Mouse (Mus musculus): Measurements from ENCODE around the gene Gnaq. TPM values are rescaled to one million over a fixed set of nuclear protein-coding genes. Genes with fewer than 3 reads are reported as not detected.

The Gnaq gene
- polyA plus RNA-seq, 1 experiment, result 34.0 TPM

GRCm38 (mm10) chr19:16315525-16315924 is 182.9 kb downstream of the Gnaq start:
- no peak overlapping the region for H3K4me3 ChIP-seq (replicated peaks; ENCODE audit: extremely low read depth, low read depth, low read length)
- 85% methylated on average over 4 of the region's 4 CpGs for WGBS
- no peak for DNase-seq
- H3K4me1 ChIP-seq (ENCODE audit: control insufficient read depth, insufficient read depth, low read length), result peaks cover 7% of the 10 kb centered on the region; the same call in 1 of the 2 replicates
- no peak for TF ChIP-seq POLR2A (IDR thresholded peaks at IDR 0.05; ENCODE audit: borderline replicate concordance, extremely low read depth, low read depth, low read length)
- no peak for TF ChIP-seq CTCF (IDR thresholded peaks at IDR 0.05; ENCODE audit: insufficient read depth, low read length)

- Histone ChIP-seq H3K4me3 (replicated peaks; ENCODE audit: extremely low read depth, low read depth, low read length) (no peak overlapping the region), H3K4me1 (ENCODE audit: control insufficient read depth, insufficient read depth, low read length) (peaks cover 11% of the 10 kb centered on the region)
- 49% methylated on average over 14 of the region's 14 CpGs for WGBS
- TF ChIP-seq CTCF (IDR thresholded peaks at IDR 0.05; ENCODE audit: insufficient read depth, low read length) (no peak), POLR2A (IDR thresholded peaks at IDR 0.05; ENCODE audit: borderline replicate concordance, extremely low read depth, low read depth, low read length) (no peak)
- DNase-seq, result no peak
These were observed 185.6 kb downstream of the Gnaq start for GRCm38 (mm10) chr19:16318128-16318811.

DNA sequence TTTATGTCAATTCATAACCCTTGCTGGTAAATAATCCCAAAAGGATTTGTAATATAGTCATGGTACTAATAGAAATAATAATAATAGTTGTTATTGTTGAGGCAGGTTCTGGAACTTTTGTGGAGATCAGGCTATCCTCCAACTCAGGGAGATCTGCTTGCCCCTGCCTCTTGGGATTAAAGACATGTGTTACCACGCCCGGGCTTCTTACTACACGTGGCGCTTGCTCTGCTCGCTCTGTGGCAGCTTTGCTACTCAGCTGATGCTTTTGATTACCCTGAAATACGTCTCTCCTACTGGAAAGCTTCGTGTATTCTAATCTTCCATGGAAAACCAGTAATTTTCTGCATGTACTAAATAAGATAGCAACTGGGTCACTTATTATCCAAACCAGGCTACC is 187.4 kb downstream of the Gnaq start:
- TF ChIP-seq CTCF (IDR thresholded peaks at IDR 0.05; ENCODE audit: insufficient read depth, low read length) (no peak), POLR2A (IDR thresholded peaks at IDR 0.05; ENCODE audit: borderline replicate concordance, extremely low read depth, low read depth, low read length) (no peak)
- Histone ChIP-seq H3K4me3 (replicated peaks; ENCODE audit: extremely low read depth, low read depth, low read length) (no peak overlapping the region), H3K4me1 (ENCODE audit: control insufficient read depth, insufficient read depth, low read length) (peaks cover 8% of the 10 kb centered on the region)
- 90% methylated on average over 7 of the region's 7 CpGs for WGBS
- no peak for DNase-seq

- WGBS, result 83% methylated on average over 6 of the region's 6 CpGs
These were observed 190.4 kb downstream of the Gnaq start for GRCm38 (mm10) chr19:16322986-16323385.

GRCm38 (mm10) chr19:16324239-16324638 is 191.6 kb downstream of the Gnaq start:
- WGBS, result 86% methylated on average over 3 of the region's 3 CpGs
- Histone ChIP-seq H3K4me1 (ENCODE audit: control insufficient read depth, insufficient read depth, low read length) (peaks cover 15% of the 10 kb centered on the region), H3K4me3 (replicated peaks; ENCODE audit: extremely low read depth, low read depth, low read length) (no peak overlapping the region)
- no peak for DNase-seq
- TF ChIP-seq CTCF (IDR thresholded peaks at IDR 0.05; ENCODE audit: insufficient read depth, low read length), result no peak
- no peak for TF ChIP-seq POLR2A (IDR thresholded peaks at IDR 0.05; ENCODE audit: borderline replicate concordance, extremely low read depth, low read depth, low read length)

More at GRCm38 (mm10) chr19:16322986-16323385, 190.4 kb downstream of the Gnaq start:
- peaks cover 10% of the 10 kb centered on the region for H3K4me1 ChIP-seq (ENCODE audit: control insufficient read depth, insufficient read depth, low read length)
- no peak overlapping the region for H3K4me3 ChIP-seq (replicated peaks; ENCODE audit: extremely low read depth, low read depth, low read length)
- TF ChIP-seq POLR2A (IDR thresholded peaks at IDR 0.05; ENCODE audit: borderline replicate concordance, extremely low read depth, low read depth, low read length), result no peak
- no peak for TF ChIP-seq CTCF (IDR thresholded peaks at IDR 0.05; ENCODE audit: insufficient read depth, low read length)
- no peak for DNase-seq

GRCm38 (mm10) chr19:16325911-16326310 is 193.3 kb downstream of the Gnaq start:
- no peak for TF ChIP-seq CTCF (IDR thresholded peaks at IDR 0.05; ENCODE audit: insufficient read depth, low read length)
- no peak for TF ChIP-seq POLR2A (IDR thresholded peaks at IDR 0.05; ENCODE audit: borderline replicate concordance, extremely low read depth, low read depth, low read length)
- no peak overlapping the region for H3K4me3 ChIP-seq (replicated peaks; ENCODE audit: extremely low read depth, low read depth, low read length)
- peaks cover 17% of the 10 kb centered on the region for H3K4me1 ChIP-seq (ENCODE audit: control insufficient read depth, insufficient read depth, low read length)
- WGBS, result 39% methylated on average over 8 of the region's 8 CpGs
- DNase-seq, result peak; percentile 39

GRCm38 (mm10) chr19:16327401-16328073 is 194.9 kb downstream of the Gnaq start:
- no peak overlapping the region for H3K4me3 ChIP-seq (replicated peaks; ENCODE audit: extremely low read depth, low read depth, low read length)
- TF ChIP-seq CTCF (IDR thresholded peaks at IDR 0.05; ENCODE audit: insufficient read depth, low read length), result no peak
- TF ChIP-seq POLR2A (IDR thresholded peaks at IDR 0.05; ENCODE audit: borderline replicate concordance, extremely low read depth, low read depth, low read length), result no peak
- 42% methylated on average over 10 of the region's 10 CpGs for WGBS
- no peak for DNase-seq
- H3K4me1 ChIP-seq (ENCODE audit: control insufficient read depth, insufficient read depth, low read length), result peaks cover 13% of the 10 kb centered on the region

DNA sequence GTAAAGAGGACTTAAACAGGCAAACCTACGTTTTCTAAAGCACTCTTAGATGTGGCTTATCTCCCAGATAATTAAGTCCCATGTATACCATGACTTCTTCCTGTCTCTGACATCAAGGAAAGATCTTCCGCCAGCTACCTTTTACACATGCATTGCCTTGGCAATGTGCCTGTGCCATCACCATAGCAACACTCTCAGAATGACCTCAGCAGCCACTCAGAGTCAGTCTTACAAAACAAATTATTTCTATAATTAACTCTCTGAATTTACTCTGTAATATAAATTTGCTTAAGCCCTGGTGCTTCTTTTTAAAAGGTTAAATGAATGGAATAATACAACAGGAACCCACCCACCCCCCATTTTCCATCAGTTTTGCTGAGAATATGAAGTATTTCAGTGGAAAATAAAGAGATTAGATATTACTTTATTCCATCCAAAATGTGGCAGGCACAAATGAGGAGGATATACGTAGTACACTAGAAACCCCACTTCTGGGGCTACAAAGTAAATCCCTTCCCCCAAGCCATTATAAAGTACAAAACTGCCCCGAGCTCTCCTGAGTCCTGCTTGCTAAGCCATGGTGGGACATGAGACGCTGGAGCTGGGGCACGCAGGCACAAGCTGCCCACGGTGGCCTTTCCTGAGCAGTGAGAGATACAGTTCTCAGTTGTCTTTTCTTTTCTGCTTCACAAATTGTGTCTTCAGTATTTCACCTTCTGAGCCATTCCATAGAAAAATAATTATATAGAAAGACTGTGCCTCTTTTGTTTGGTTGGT is 195.6 kb downstream of the Gnaq start:
- WGBS, result 44% methylated on average over 7 of the region's 7 CpGs
- peak; percentile 66 for DNase-seq
- Histone ChIP-seq H3K4me1 (ENCODE audit: control insufficient read depth, insufficient read depth, low read length) (peaks cover 13% of the 10 kb centered on the region), H3K4me3 (replicated peaks; ENCODE audit: extremely low read depth, low read depth, low read length) (no peak overlapping the region)
- TF ChIP-seq POLR2A (IDR thresholded peaks at IDR 0.05; ENCODE audit: borderline replicate concordance, extremely low read depth, low read depth, low read length), result no peak
- TF ChIP-seq CTCF (IDR thresholded peaks at IDR 0.05; ENCODE audit: insufficient read depth, low read length), result no peak

DNA sequence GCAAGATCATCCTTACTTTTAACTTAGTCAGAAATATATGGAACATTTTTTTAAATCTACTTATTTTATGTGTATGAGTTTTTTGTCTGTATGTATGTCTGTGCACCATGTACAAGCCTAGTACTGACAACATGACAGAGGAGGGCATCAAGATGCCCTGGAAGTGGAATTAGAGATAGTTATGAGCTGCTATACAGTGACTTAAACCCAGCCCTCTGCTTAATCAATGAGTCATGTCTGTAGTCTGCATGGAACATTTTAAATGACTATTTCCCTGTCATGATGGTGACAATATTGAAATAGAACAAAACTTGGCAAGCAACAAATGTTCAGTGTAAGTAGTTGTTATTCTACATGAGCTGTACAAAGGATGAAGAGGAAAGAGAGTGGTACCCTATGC is 196.4 kb downstream of the Gnaq start:
- H3K4me3 ChIP-seq (replicated peaks; ENCODE audit: extremely low read depth, low read depth, low read length), result no peak overlapping the region

More for the DNA sequence above, 196.4 kb downstream of the Gnaq start:
- TF ChIP-seq CTCF (IDR thresholded peaks at IDR 0.05; ENCODE audit: insufficient read depth, low read length) (no peak), POLR2A (IDR thresholded peaks at IDR 0.05; ENCODE audit: borderline replicate concordance, extremely low read depth, low read depth, low read length) (no peak)
- H3K4me1 ChIP-seq (ENCODE audit: control insufficient read depth, insufficient read depth, low read length), result peaks cover 13% of the 10 kb centered on the region
- DNase-seq, result no peak

Data from lung, adult 2 months (tissue).